Comparison of ENCODE assay signal across 7 mouse cellular contexts in genomic region chr2:152847057-152847814, GRCm38 (mm10). TPM values are rescaled to one million over a fixed set of nuclear protein-coding genes. Genes with fewer than 3 reads are reported as not detected.
DNase-seq lines count a peak whose midpoint lies in the region; ATAC-seq and TF ChIP-seq lines count a peak whose summit lies in the region.

No protein-coding gene starts in this region.

- H3K4me1 ChIP-seq in liver, adult 2 months (ENCODE audit: control insufficient read depth, insufficient read depth, low read length): no peaks in the 10 kb centered on the region
- peaks cover 25% of the 10 kb centered on the region for H3K4me1 ChIP-seq in forebrain, embryonic 10.5 days
- peaks cover 10% of the 10 kb centered on the region for H3K4me1 ChIP-seq in limb, embryonic 11.5 days (ENCODE audit: control insufficient read depth, insufficient read depth, low read length)
- H3K4me1 ChIP-seq in neural tube, embryonic 14.5 days (ENCODE audit: control insufficient read depth, insufficient read depth, low read length): peaks cover 3% of the 10 kb centered on the region; the same call in 1 of the 2 replicates

- ATAC-seq in limb, embryonic 11.5 days (ENCODE audit: insufficient number of reproducible peaks, low FRiP score, low TSS enrichment, low read depth): no peak
- ATAC-seq in neural tube, embryonic 14.5 days (ENCODE audit: low read depth): no peak
- ATAC-seq in activated CD4-positive, CD25-positive, alpha-beta regulatory T cell, adult 4 months: no peak

- no peak overlapping the region for H3K27ac ChIP-seq in liver, adult 2 months (replicated peaks; ENCODE audit: insufficient read depth, low read depth, low read length)
- H3K27ac ChIP-seq in forebrain, embryonic 10.5 days: peak overlapping the region; percentile 95
- no peak overlapping the region for H3K27ac ChIP-seq in limb, embryonic 11.5 days (replicated peaks; ENCODE audit: low read depth, low read length)
- no peak overlapping the region for H3K27ac ChIP-seq in neural tube, embryonic 14.5 days (ENCODE audit: low read depth, low read length)

- H3K9me3 ChIP-seq in forebrain, embryonic 10.5 days: no peaks in the 10 kb centered on the region
- no peaks in the 10 kb centered on the region for H3K9me3 ChIP-seq in limb, embryonic 11.5 days (ENCODE audit: control insufficient read depth, low read length)
- H3K9me3 ChIP-seq in neural tube, embryonic 14.5 days (ENCODE audit: control insufficient read depth, low read length): no peaks in the 10 kb centered on the region

- H3K79me2 ChIP-seq in liver, adult 2 months (ENCODE audit: control insufficient read depth, insufficient read depth, low read length): no peaks in the 10 kb centered on the region

- H3K27me3 ChIP-seq in liver, adult 2 months (ENCODE audit: control insufficient read depth, insufficient read depth, low read length): no peaks in the 10 kb centered on the region
- no peaks in the 10 kb centered on the region for H3K27me3 ChIP-seq in forebrain, embryonic 10.5 days (ENCODE audit: poor library complexity, severe bottlenecking)
- H3K27me3 ChIP-seq in limb, embryonic 11.5 days (ENCODE audit: control insufficient read depth, insufficient read depth, low read length): no peaks in the 10 kb centered on the region
- H3K27me3 ChIP-seq in neural tube, embryonic 14.5 days (ENCODE audit: control insufficient read depth, insufficient read depth, low read length): no peaks in the 10 kb centered on the region

- no peak for TF ChIP-seq CTCF in liver, adult 2 months (IDR thresholded peaks at IDR 0.05; ENCODE audit: low read depth, low read length)

- peak overlapping the region; percentile 28; the same call in 1 of the 2 replicates for H3K4me3 ChIP-seq in liver, adult 2 months (ENCODE audit: insufficient read depth, low read depth, low read length)
- peak overlapping the region; percentile 93 for H3K4me3 ChIP-seq in forebrain, embryonic 10.5 days
- H3K4me3 ChIP-seq in limb, embryonic 11.5 days (ENCODE audit: low read depth, low read length): no peak overlapping the region
- peak overlapping the region; percentile 21; the same call in 1 of the 2 replicates for H3K4me3 ChIP-seq in neural tube, embryonic 14.5 days (ENCODE audit: low read depth, low read length)

- no peak for TF ChIP-seq POLR2A in liver, adult 2 months (IDR thresholded peaks at IDR 0.05; ENCODE audit: extremely low read depth, insufficient read depth, low read length)

- H3K4me2 ChIP-seq in limb, embryonic 11.5 days (ENCODE audit: low read depth, severe bottlenecking): peak overlapping the region; percentile 16; the same call in 1 of the 2 replicates
- peak overlapping the region; percentile 76 for H3K4me2 ChIP-seq in neural tube, embryonic 14.5 days (ENCODE audit: low read depth, low read length)

- DNase-seq in liver, adult 2 months (ENCODE audit: extremely low read depth, low read depth, low spot score): no peak
- no peak for DNase-seq in liver
- DNase-seq in forebrain, embryonic 10.5 days (ENCODE audit: extremely low spot score, low spot score): no peak
- DNase-seq in limb, embryonic 11.5 days (ENCODE audit: low spot score): no peak
- DNase-seq in gastrocnemius, postnatal 25 days: no peak

- no peaks in the 10 kb centered on the region for H3K36me3 ChIP-seq in liver, adult 2 months (ENCODE audit: control insufficient read depth, insufficient read depth, low read length)
- H3K36me3 ChIP-seq in forebrain, embryonic 10.5 days (replicated peaks): peaks cover 30% of the 10 kb centered on the region
- H3K36me3 ChIP-seq in limb, embryonic 11.5 days (ENCODE audit: control insufficient read depth, insufficient read depth, low read length): no peaks in the 10 kb centered on the region
- no peaks in the 10 kb centered on the region for H3K36me3 ChIP-seq in neural tube, embryonic 14.5 days (ENCODE audit: control insufficient read depth, insufficient read depth, low read length)

- 10% methylated on average over 3 of the region's 3 CpGs for WGBS in liver, adult 2 months
- 11% methylated on average over 3 of the region's 3 CpGs for WGBS in forebrain, embryonic 10.5 days
- 16% methylated on average over 3 of the region's 3 CpGs for WGBS in limb, embryonic 11.5 days
- 13% methylated on average over 3 of the region's 3 CpGs for WGBS in neural tube, embryonic 14.5 days

- H3K9ac ChIP-seq in liver, adult 2 months (ENCODE audit: low read depth, low read length): no peak overlapping the region
- no peak overlapping the region for H3K9ac ChIP-seq in limb, embryonic 11.5 days (ENCODE audit: low read length)
- no peak overlapping the region for H3K9ac ChIP-seq in neural tube, embryonic 14.5 days (replicated peaks; ENCODE audit: low read depth, low read length)

RNA-seq across cellular contexts. Expression of gene Tpx2, which starts 0.5 kb away (rescaled TPM):
- total RNA-seq in liver, adult 2 months (2014; rRNA removed): 0.18 and 1.1 TPM in 2 replicates
- 0.04 TPM in 1 of 2 replicates, not detected in the other for polyA plus RNA-seq in liver, adult 2 months (2012; rRNA removed)
- polyA plus RNA-seq in forebrain, embryonic 10.5 days (2016; fragmentation: Nextera tagmentation; extraction: Ambion mirVana): 162 and 163 TPM in 2 replicates
- 172 and 182 TPM in 2 replicates for polyA plus RNA-seq in limb, embryonic 11.5 days (2014; fragmentation: Nextera tagmentation; extraction: Ambion mirVana)
- polyA plus RNA-seq in neural tube, embryonic 14.5 days (2014; fragmentation: Nextera tagmentation; extraction: Ambion mirVana): 7.5 and 12.6 TPM in 2 replicates
- 10 to 100 TPM; 21.3 to 23.3 TPM for polyA plus RNA-seq in activated CD4-positive, CD25-positive, alpha-beta regulatory T cell, adult 4 months (2017; shearing (Covaris generic))
- total RNA-seq in gastrocnemius, postnatal 25 days (2021): 1 to 10 TPM in 1 of 2 experiments, under 1 TPM in 1; 0.92 to 1.5 TPM

RNA-seq across cellular contexts. Expression of gene Bcl2l1, which starts 15.7 kb away (rescaled TPM):
- total RNA-seq in liver, adult 2 months (2014; rRNA removed): 14.9 and 16.1 TPM in 2 replicates
- polyA plus RNA-seq in liver, adult 2 months (2012; rRNA removed): 30.4 and 33.8 TPM in 2 replicates
- polyA plus RNA-seq in forebrain, embryonic 10.5 days (2016; fragmentation: Nextera tagmentation; extraction: Ambion mirVana): 98.5 and 104 TPM in 2 replicates
- polyA plus RNA-seq in limb, embryonic 11.5 days (2014; fragmentation: Nextera tagmentation; extraction: Ambion mirVana): 109 and 110 TPM in 2 replicates
- polyA plus RNA-seq in neural tube, embryonic 14.5 days (2014; fragmentation: Nextera tagmentation; extraction: Ambion mirVana): 142 and 159 TPM in 2 replicates
- 10 to 100 TPM; 52.4 to 59.9 TPM for polyA plus RNA-seq in activated CD4-positive, CD25-positive, alpha-beta regulatory T cell, adult 4 months (2017; shearing (Covaris generic))
- total RNA-seq in gastrocnemius, postnatal 25 days (2021): 10 to 100 TPM; 13.8 to 16.4 TPM
